Comparison of ENCODE assay signal across 8 mouse cellular contexts in genomic region chr7:82870148-82870513, GRCm38 (mm10). TPM values are rescaled to one million over a fixed set of nuclear protein-coding genes. Genes with fewer than 3 reads are reported as not detected.
DNase-seq lines count a peak whose midpoint lies in the region; ATAC-seq and TF ChIP-seq lines count a peak whose summit lies in the region.

No protein-coding gene starts in this region.

- H3K9ac ChIP-seq in embryonic facial prominence, embryonic 13.5 days, result peak overlapping the region; percentile 100
- peak overlapping the region; percentile 94 for H3K9ac ChIP-seq in hindbrain, embryonic 16.5 days (ENCODE audit: low read depth, low read length)
- peak overlapping the region; percentile 100 for H3K9ac ChIP-seq in midbrain, embryonic 14.5 days (replicated peaks; ENCODE audit: low read length)

- H3K4me3 ChIP-seq in kidney, adult 2 months (ENCODE audit: insufficient read depth, low read depth, low read length), result peak overlapping the region; percentile 39
- peak overlapping the region; percentile 95 for H3K4me3 ChIP-seq in embryonic facial prominence, embryonic 13.5 days
- peak overlapping the region; percentile 93 for H3K4me3 ChIP-seq in hindbrain, embryonic 16.5 days (ENCODE audit: low read length)
- H3K4me3 ChIP-seq in midbrain, embryonic 14.5 days (replicated peaks; ENCODE audit: low read depth, low read length), result peak overlapping the region; percentile 100

- H3K36me3 ChIP-seq in kidney, adult 2 months (ENCODE audit: control insufficient read depth, insufficient read depth, low read length), result no peaks in the 10 kb centered on the region
- peaks cover 31% of the 10 kb centered on the region for H3K36me3 ChIP-seq in embryonic facial prominence, embryonic 13.5 days
- H3K36me3 ChIP-seq in hindbrain, embryonic 16.5 days (ENCODE audit: control insufficient read depth, insufficient read depth, low read length), result peaks cover 4% of the 10 kb centered on the region; the same call in 1 of the 2 replicates
- peaks cover 30% of the 10 kb centered on the region for H3K36me3 ChIP-seq in midbrain, embryonic 14.5 days (ENCODE audit: control insufficient read depth, insufficient read depth, low read length)

- no peaks in the 10 kb centered on the region for H3K9me3 ChIP-seq in embryonic facial prominence, embryonic 13.5 days
- H3K9me3 ChIP-seq in hindbrain, embryonic 16.5 days (ENCODE audit: control insufficient read depth, low read length), result no peaks in the 10 kb centered on the region
- no peaks in the 10 kb centered on the region for H3K9me3 ChIP-seq in midbrain, embryonic 14.5 days (ENCODE audit: control insufficient read depth, low read length)

- 51% methylated on average over 18 of the region's 18 CpGs for WGBS in kidney, adult 2 months
- WGBS in embryonic facial prominence, embryonic 13.5 days, result 7% methylated on average over 18 of the region's 18 CpGs
- WGBS in hindbrain, embryonic 16.5 days, result 10% methylated on average over 18 of the region's 18 CpGs
- WGBS in midbrain, embryonic 14.5 days, result 4% methylated on average over 18 of the region's 18 CpGs

- peak overlapping the region; percentile 93 for H3K4me2 ChIP-seq in embryonic facial prominence, embryonic 13.5 days
- peak overlapping the region; percentile 75 for H3K4me2 ChIP-seq in hindbrain, embryonic 16.5 days (ENCODE audit: low read length)
- peak overlapping the region; percentile 91 for H3K4me2 ChIP-seq in midbrain, embryonic 14.5 days (ENCODE audit: low read length)

- TF ChIP-seq POLR2A in kidney, adult 2 months (IDR thresholded peaks at IDR 0.05; ENCODE audit: low read depth, low read length), result no peak

- DNase-seq in kidney, adult 2 months, result no peak
- DNase-seq in kidney, postnatal 14 days, result no peak
- DNase-seq in midbrain, embryonic 14.5 days, result no peak
- DNase-seq in B cell, adult 2 months, result no peak
- no peak for DNase-seq in thymus, postnatal 14 days
- DNase-seq in right cerebral cortex, postnatal 25 days, result no peak

- TF ChIP-seq CTCF in kidney, adult 2 months (conservative IDR thresholded peaks at IDR 0.05; ENCODE audit: insufficient read depth, insufficient read length, low read depth, low read length), result no peak

- H3K27me3 ChIP-seq in kidney, adult 2 months (replicated peaks; ENCODE audit: control insufficient read depth, insufficient read depth, low read length), result no peaks in the 10 kb centered on the region
- no peaks in the 10 kb centered on the region for H3K27me3 ChIP-seq in embryonic facial prominence, embryonic 13.5 days
- H3K27me3 ChIP-seq in hindbrain, embryonic 16.5 days (replicated peaks; ENCODE audit: control insufficient read depth, insufficient read depth, low read length), result no peaks in the 10 kb centered on the region
- no peaks in the 10 kb centered on the region for H3K27me3 ChIP-seq in midbrain, embryonic 14.5 days (ENCODE audit: control insufficient read depth, insufficient read depth, low read length)

- no peak for ATAC-seq in embryonic facial prominence, embryonic 13.5 days (ENCODE audit: insufficient number of reproducible peaks, insufficient read depth, low FRiP score, low TSS enrichment, low read depth)
- no peak for ATAC-seq in hindbrain, embryonic 16.5 days
- no peak for ATAC-seq in midbrain, embryonic 14.5 days (ENCODE audit: low FRiP score, low TSS enrichment)

- 0 out of 2 replicates have a peak, but pooled peaks cover under 1% of the 10 kb centered on the region for H3K4me1 ChIP-seq in kidney, adult 2 months (ENCODE audit: control insufficient read depth, insufficient read depth, low read length)
- H3K4me1 ChIP-seq in embryonic facial prominence, embryonic 13.5 days, result peaks cover 16% of the 10 kb centered on the region
- H3K4me1 ChIP-seq in hindbrain, embryonic 16.5 days (ENCODE audit: control insufficient read depth, insufficient read depth, low read depth, low read length), result peaks cover 10% of the 10 kb centered on the region
- peaks cover 18% of the 10 kb centered on the region for H3K4me1 ChIP-seq in midbrain, embryonic 14.5 days (ENCODE audit: control insufficient read depth, insufficient read depth, low read length)

- H3K27ac ChIP-seq in kidney, adult 2 months (ENCODE audit: insufficient read depth, low read depth, low read length), result no peak overlapping the region
- peak overlapping the region; percentile 100 for H3K27ac ChIP-seq in embryonic facial prominence, embryonic 13.5 days
- H3K27ac ChIP-seq in hindbrain, embryonic 16.5 days (ENCODE audit: low read depth, low read length), result peak overlapping the region; percentile 100; the same call in 1 of the 2 replicates
- H3K27ac ChIP-seq in midbrain, embryonic 14.5 days (replicated peaks; ENCODE audit: low read depth, low read length), result peak overlapping the region; percentile 100

RNA-seq across cellular contexts. Expression of gene Mex3b, which starts 3.0 kb away (rescaled TPM):
- polyA plus RNA-seq in kidney, adult 2 months (2012; rRNA removed), result 3.7 and 4.7 TPM in 2 replicates
- 35.9 and 37.1 TPM in 2 replicates for polyA plus RNA-seq in embryonic facial prominence, embryonic 13.5 days (2015; fragmentation: Nextera tagmentation; extraction: Ambion mirVana)
- polyA plus RNA-seq in hindbrain, embryonic 16.5 days (2015; fragmentation: Nextera tagmentation; extraction: Ambion mirVana), result 20.7 and 21.6 TPM in 2 replicates
- polyA plus RNA-seq in midbrain, embryonic 14.5 days (2014; fragmentation: Nextera tagmentation; extraction: Ambion mirVana), result 50.8 and 51.8 TPM in 2 replicates

Comparison
In these comparisons a context has a peak if more than half of its experiments do, and no peak if none do; other contexts are left out.
1. H3K4me3 ChIP-seq: peak in every context shown above with its lines; median percentile 100 in midbrain, embryonic 14.5 days; 95 in embryonic facial prominence, embryonic 13.5 days; 93 in hindbrain, embryonic 16.5 days; 39 in kidney, adult 2 months.